Mouse (Mus musculus): Measurements from ENCODE around the gene Dip2a.

- no peak for TF ChIP-seq CTCF (IDR thresholded peaks at IDR 0.05; ENCODE audit: insufficient read depth, low read depth, low read length)
- TF ChIP-seq POLR2A (IDR thresholded peaks at IDR 0.05; ENCODE audit: insufficient read depth, low read depth, low read length) = no peak
Measured at GRCm38 (mm10) chr10:76345540-76345902, 430 bp upstream of the Dip2a start.
